7 mouse cellular contexts compared by ENCODE assay signal in genomic region chr3:87910573-87911141, GRCm38 (mm10). TPM values are rescaled to one million over a fixed set of nuclear protein-coding genes. Genes with fewer than 3 reads are reported as not detected.
DNase-seq lines count a peak whose midpoint lies in the region; ATAC-seq lines count a peak whose summit lies in the region.

No protein-coding gene starts in this region.

- peak overlapping the region; percentile 68 for H3K9ac ChIP-seq in hindbrain, embryonic 13.5 days

- DNase-seq in WW6 (ENCODE audit: low read depth, low spot score), result peak; percentile 90
- DNase-seq in cerebellum, adult 8-10 months, result peak; percentile 56
- DNase-seq in forelimb bud, embryonic 11.5 days (ENCODE audit: low read depth, low spot score), result peak; percentile 87
- DNase-seq in left cerebral cortex, postnatal 14 days (ENCODE audit: low spot score in 2 of 2), result peak; percentile 40 to 73
- DNase-seq in mesoderm, embryonic 11.5 days (ENCODE audit: low read depth, low spot score), result peak; percentile 83
- peak; percentile 49 to 57 for DNase-seq in spleen, postnatal 36 days (ENCODE audit: low spot score in 2 of 2)

- H3K4me2 ChIP-seq in hindbrain, embryonic 13.5 days, result peak overlapping the region; percentile 59

- H3K9me3 ChIP-seq in hindbrain, embryonic 13.5 days, result no peaks in the 10 kb centered on the region

- 0 out of 2 replicates have a peak, but pooled peaks have one; percentile 12 for ATAC-seq in hindbrain, embryonic 13.5 days (ENCODE audit: low FRiP score)

- peak overlapping the region; percentile 44 for H3K4me3 ChIP-seq in hindbrain, embryonic 13.5 days

- H3K27me3 ChIP-seq in hindbrain, embryonic 13.5 days, result no peaks in the 10 kb centered on the region

- peak overlapping the region; percentile 88 for H3K27ac ChIP-seq in hindbrain, embryonic 13.5 days

- intact Hi-C loops in left cerebral cortex, postnatal 14 days (cut with DNase I), result no loop called here

- H3K4me1 ChIP-seq in hindbrain, embryonic 13.5 days (replicated peaks), result peaks cover 43% of the 10 kb centered on the region

- 0% methylated on average over 12 of the region's 12 CpGs for WGBS in hindbrain, embryonic 13.5 days

- peaks cover 26% of the 10 kb centered on the region for H3K36me3 ChIP-seq in hindbrain, embryonic 13.5 days

RNA-seq across cellular contexts. Expression of gene Hdgf, which starts 4.5 kb away (rescaled TPM):
- 139 and 155 TPM in 2 replicates for polyA plus RNA-seq in hindbrain, embryonic 13.5 days (2015; fragmentation: Nextera tagmentation; extraction: Ambion mirVana)
- 100 to 1,000 TPM; 130 to 139 TPM for total RNA-seq in left cerebral cortex, postnatal 14 days (2021)

RNA-seq across cellular contexts. Expression of gene Mrpl24, which starts 8.6 kb away (rescaled TPM):
- polyA plus RNA-seq in hindbrain, embryonic 13.5 days (2015; fragmentation: Nextera tagmentation; extraction: Ambion mirVana), result 63.9 and 70.1 TPM in 2 replicates
- total RNA-seq in left cerebral cortex, postnatal 14 days (2021), result 10 to 100 TPM; 45.5 to 48.5 TPM

RNA-seq across cellular contexts. Expression of gene Isg20l2, which starts 19.5 kb away (rescaled TPM):
- polyA plus RNA-seq in hindbrain, embryonic 13.5 days (2015; fragmentation: Nextera tagmentation; extraction: Ambion mirVana), result 40.1 and 40.7 TPM in 2 replicates
- total RNA-seq in left cerebral cortex, postnatal 14 days (2021), result 10 to 100 TPM; 14.3 to 15.2 TPM

RNA-seq across cellular contexts. Expression of gene Rrnad1, which starts 19.9 kb away (rescaled TPM):
- 19.3 and 20.7 TPM in 2 replicates for polyA plus RNA-seq in hindbrain, embryonic 13.5 days (2015; fragmentation: Nextera tagmentation; extraction: Ambion mirVana)
- 10 to 100 TPM; 17.7 to 19.0 TPM for total RNA-seq in left cerebral cortex, postnatal 14 days (2021)

RNA-seq across cellular contexts. Expression of gene Prcc, which starts 25.2 kb away (rescaled TPM):
- polyA plus RNA-seq in hindbrain, embryonic 13.5 days (2015; fragmentation: Nextera tagmentation; extraction: Ambion mirVana), result 15.5 and 15.6 TPM in 2 replicates
- total RNA-seq in left cerebral cortex, postnatal 14 days (2021), result 10 to 100 TPM; 64.4 to 65.9 TPM

Comparison
In these comparisons a context has a peak if more than half of its experiments do, and no peak if none do; other contexts are left out.
1. Peak in every context shown above with its lines: DNase-seq, ATAC-seq, H3K4me3 ChIP-seq and H3K27ac ChIP-seq.